Mouse (Mus musculus) ES-Bruce4 (cell line): ENCODE measurements around the gene Ugt1a10.

ENCODE experiments used
- CTCF ChIP-seq: IDR thresholded peaks from one replicate; pipeline ENCODE4 v1.8.1; 2011; ENCODE audit warnings: low read depth, low read length
- EP300 ChIP-seq: IDR thresholded peaks from 2 replicates; pipeline ENCODE4 v1.6.1; 2011; ENCODE audit warnings: low read depth, low read length; ENCODE audit not compliant: insufficient read depth
- POLR2A ChIP-seq: IDR thresholded peaks from one replicate; pipeline ENCODE4 v1.8.1; 2011; ENCODE audit warnings: low read length; ENCODE audit not compliant: insufficient read depth

- TF ChIP-seq POLR2A (no peak), CTCF (no peak), EP300 (no peak)
These were observed 50.5 kb downstream of the Ugt1a10 start for GRCm38 (mm10) chr1:88105656-88106055.
